Mouse (Mus musculus) limb, embryonic 11.5 days (tissue): ENCODE measurements at regions not wholly inside any gene's neighbourhood (a gene's known extent, or its start where the extent isn't known, plus 50 kb on each side); places are given as distances from the start of the nearest gene placed in this dataset.
A peak's percentile ranks its signal among the peaks of the same experiment; 100 is the strongest.

Experiments used
- ATAC-seq: fragments of 200-750 bp; cut with Nextera tagmentation; 2 replicates; pipeline ENCODE4 v1.8.0; 2017; ENCODE audit warnings: low read depth; ENCODE audit not compliant: insufficient number of reproducible peaks, low FRiP score, low TSS enrichment
- DNase-seq: peaks from one replicate; pipeline ENCODE4 v3.0.0-alpha.2; 2015; ENCODE audit warnings: low spot score
- H3K27ac ChIP-seq: fragments of 300-500 bp; sonication (generic); replicated peaks from 2 replicates; pipeline ENCODE4 v1.5.1; 2014; ENCODE audit warnings: low read depth, mild to moderate bottlenecking, low read length
- H3K27me3 ChIP-seq: fragments of 300-500 bp; sonication (generic); 2 replicates; pipeline ENCODE4 v1.6.1; 2014; ENCODE audit warnings: mild to moderate bottlenecking, low read length, mixed read lengths; ENCODE audit not compliant: control insufficient read depth, insufficient read depth
- H3K36me3 ChIP-seq: fragments of 300-500 bp; sonication (generic); 2 replicates; pipeline ENCODE4 v1.6.1; 2014; ENCODE audit warnings: mild to moderate bottlenecking, low read length, moderate library complexity, mixed read lengths; ENCODE audit not compliant: control insufficient read depth, insufficient read depth
- H3K4me1 ChIP-seq: fragments of 300-500 bp; sonication (generic); 2 replicates; pipeline ENCODE4 v1.6.1; 2014; ENCODE audit warnings: low read length, mixed read lengths; ENCODE audit not compliant: control insufficient read depth, insufficient read depth
- H3K4me2 ChIP-seq: fragments of 300-500 bp; sonication (generic); 2 replicates; pipeline ENCODE4 v1.6.1; 2014; ENCODE audit warnings: low read depth, mild to moderate bottlenecking, moderate library complexity; ENCODE audit not compliant: severe bottlenecking
- H3K4me3 ChIP-seq: fragments of 300-500 bp; sonication (generic); 2 replicates; pipeline ENCODE4 v1.5.1; 2014; ENCODE audit warnings: low read depth, low read length
- H3K9ac ChIP-seq: fragments of 300-500 bp; sonication (generic); 2 replicates; pipeline ENCODE4 v1.6.1; 2014; ENCODE audit warnings: mild to moderate bottlenecking, low read length
- H3K9me3 ChIP-seq: fragments of 300-500 bp; sonication (generic); 2 replicates; pipeline ENCODE4 v1.6.1; 2016; ENCODE audit warnings: low read length; ENCODE audit not compliant: control insufficient read depth
- WGBS: fragments of 180-500 bp; shearing (Covaris S2); extraction: QIAGEN DNeasy Blood & Tissue Kit; methylation state at CpG from one replicate; pipeline ENCODE4 v1.1.7; 2014; 5-methylcytosine and 5-hydroxymethylcytosine counted together

DNA sequence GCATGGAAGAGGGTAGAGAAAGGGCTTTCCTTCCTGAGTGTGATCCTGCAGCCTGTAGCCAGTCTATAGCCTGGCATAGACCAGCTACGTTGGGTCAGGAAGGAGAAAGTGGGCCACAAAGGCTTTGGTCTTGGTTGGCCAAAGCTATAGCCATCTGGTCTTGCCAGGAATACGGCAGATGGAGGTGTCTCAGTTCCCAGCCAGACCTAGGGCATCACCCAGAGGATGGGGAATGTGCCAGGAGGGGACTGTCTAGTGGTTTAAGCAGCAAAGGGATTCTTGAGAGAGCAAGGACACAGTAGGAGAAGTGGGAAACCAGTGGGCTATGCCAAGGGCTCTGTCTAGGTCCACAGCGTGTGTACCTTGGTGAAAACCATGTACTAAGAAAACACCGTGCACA is 251.3 kb upstream of the 9630041A04Rik start:
- WGBS: 80% methylated on average over 4 of the region's 4 CpGs
- DNase-seq (no peak), ATAC-seq (no peak)
- Histone ChIP-seq H3K27me3 (no peaks in the 10 kb centered on the region), H3K36me3 (no peaks in the 10 kb centered on the region), H3K4me2 (no peak overlapping the region), H3K4me3 (no peak overlapping the region), H3K9me3 (no peaks in the 10 kb centered on the region), H3K9ac (no peak overlapping the region), H3K4me1 (no peaks in the 10 kb centered on the region), H3K27ac (no peak overlapping the region)

DNA sequence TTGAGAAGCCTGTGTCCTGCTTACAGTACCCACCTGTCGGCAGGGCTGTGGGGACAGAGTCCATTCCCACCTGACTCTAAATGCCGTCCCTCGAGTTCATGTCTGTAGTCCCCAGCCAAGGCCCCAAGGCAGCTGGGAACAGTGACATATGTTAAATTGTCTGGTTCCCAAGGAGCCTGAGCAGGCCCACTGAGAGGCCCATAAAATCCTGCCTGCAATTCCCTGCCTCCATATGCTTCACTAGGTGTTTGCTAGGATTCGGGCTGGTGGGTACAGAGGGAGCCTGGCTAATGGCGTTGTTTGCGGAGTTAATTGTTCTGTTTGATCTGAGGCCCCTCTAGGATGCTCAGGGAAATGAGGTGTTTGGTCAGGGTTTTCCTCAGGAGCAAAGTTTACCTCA is 258.8 kb upstream of the 9630041A04Rik start:
- H3K4me3 ChIP-seq: no peak overlapping the region
- peak overlapping the region; percentile 13; the same call in 1 of the 2 replicates for H3K4me2 ChIP-seq
- H3K36me3 ChIP-seq: no peaks in the 10 kb centered on the region
- 11% methylated on average over 6 of the region's 6 CpGs for WGBS
- no peak overlapping the region for H3K9ac ChIP-seq
- peak overlapping the region; percentile 52; the same call in 1 of the 2 replicates for H3K27ac ChIP-seq
- peak; percentile 78; the same call in 1 of the 2 replicates for ATAC-seq
- DNase-seq: peak; percentile 64
- no peaks in the 10 kb centered on the region for H3K27me3 ChIP-seq
- H3K9me3 ChIP-seq: no peaks in the 10 kb centered on the region
- no peaks in the 10 kb centered on the region for H3K4me1 ChIP-seq

DNA sequence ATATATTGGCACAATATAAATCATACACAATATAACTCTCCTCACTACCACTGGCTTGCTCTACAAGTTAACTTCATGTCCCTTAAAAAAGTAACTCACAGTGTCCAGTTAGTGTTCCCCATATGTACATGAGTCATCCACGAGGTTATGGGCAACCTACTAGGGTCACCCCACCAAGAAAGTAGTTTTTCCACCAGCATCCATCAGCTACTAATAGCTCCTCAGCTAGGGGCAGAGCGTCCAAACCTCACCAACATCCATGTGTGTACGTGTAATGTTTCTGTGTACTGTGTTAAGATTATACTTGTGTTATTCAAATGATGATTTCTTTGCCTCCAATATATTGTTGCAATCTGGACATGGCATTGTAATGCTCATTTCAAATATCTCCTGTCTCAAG is 264.7 kb upstream of the 9630041A04Rik start:
- Histone ChIP-seq H3K4me3 (no peak overlapping the region), H3K36me3 (no peaks in the 10 kb centered on the region), H3K9ac (no peak overlapping the region), H3K9me3 (no peaks in the 10 kb centered on the region), H3K27me3 (no peaks in the 10 kb centered on the region), H3K4me1 (no peaks in the 10 kb centered on the region), H3K4me2 (no peak overlapping the region), H3K27ac (no peak overlapping the region)
- 81% methylated on average over 3 of the region's 3 CpGs for WGBS
- ATAC-seq (no peak), DNase-seq (no peak)

DNA sequence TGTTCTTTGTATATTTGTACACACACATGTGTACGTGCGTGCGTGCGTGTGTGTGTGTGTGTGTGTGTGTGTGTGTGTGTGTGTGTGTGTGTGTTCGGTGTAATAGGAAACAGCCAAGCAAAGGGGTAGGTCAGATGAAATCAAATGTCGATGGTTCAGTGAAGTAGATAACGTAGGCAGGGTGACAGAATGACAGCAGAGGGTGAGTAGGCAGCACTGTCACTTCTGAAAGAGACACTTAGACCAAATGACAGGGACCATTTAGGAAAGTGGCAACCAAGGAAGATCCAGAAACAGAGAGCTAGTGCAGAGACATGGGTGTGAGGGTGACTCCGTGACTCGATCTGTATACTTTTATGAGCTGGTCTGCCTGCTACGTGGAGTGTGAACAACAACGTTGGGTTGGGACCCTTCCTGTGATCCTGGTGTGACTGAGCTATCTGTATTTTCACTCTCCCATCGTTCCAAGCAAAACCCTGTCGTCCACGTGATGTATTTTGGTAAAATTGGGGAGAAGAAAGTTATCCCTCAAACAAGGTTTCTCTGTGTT is 266.5 kb upstream of the 9630041A04Rik start:
- DNase-seq (no peak), ATAC-seq (no peak)
- H3K9ac ChIP-seq: no peak overlapping the region

DNA sequence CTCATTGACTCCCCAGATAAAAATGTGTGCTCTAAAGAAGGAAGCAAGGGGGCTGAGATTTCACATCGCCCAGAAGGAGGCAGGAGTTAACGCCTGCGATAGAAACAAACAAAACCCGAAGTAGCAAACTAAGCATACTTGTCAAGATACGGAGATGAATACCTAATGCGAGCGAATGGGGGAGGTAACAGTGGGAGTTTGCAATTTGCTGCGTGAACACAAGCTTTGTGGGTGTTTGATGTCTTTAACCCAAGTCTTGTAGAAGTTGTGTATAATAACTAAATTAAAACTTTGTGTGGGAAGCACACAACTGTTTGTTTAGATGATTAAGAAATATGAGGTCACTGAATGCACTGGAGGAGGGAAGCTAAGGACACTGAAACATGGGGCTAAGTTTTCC is 269.0 kb upstream of the 9630041A04Rik start:
- H3K9me3 ChIP-seq: no peaks in the 10 kb centered on the region
- no peak for DNase-seq
- H3K4me2 ChIP-seq: no peak overlapping the region
- H3K9ac ChIP-seq: no peak overlapping the region
- no peaks in the 10 kb centered on the region for H3K27me3 ChIP-seq
- ATAC-seq: no peak
- no peak overlapping the region for H3K27ac ChIP-seq
- no peaks in the 10 kb centered on the region for H3K4me1 ChIP-seq
- no peak overlapping the region for H3K4me3 ChIP-seq
- 86% methylated on average over 8 of the region's 8 CpGs for whole genome bisulfite sequencing
- H3K36me3 ChIP-seq: no peaks in the 10 kb centered on the region

More for the DNA sequence above, 266.5 kb upstream of the 9630041A04Rik start:
- Histone ChIP-seq H3K4me2 (no peak overlapping the region), H3K4me3 (no peak overlapping the region), H3K27ac (no peak overlapping the region), H3K4me1 (no peaks in the 10 kb centered on the region), H3K36me3 (no peaks in the 10 kb centered on the region), H3K27me3 (no peaks in the 10 kb centered on the region), H3K9me3 (no peaks in the 10 kb centered on the region)
- 83% methylated on average over 14 of the region's 14 CpGs for WGBS

DNA sequence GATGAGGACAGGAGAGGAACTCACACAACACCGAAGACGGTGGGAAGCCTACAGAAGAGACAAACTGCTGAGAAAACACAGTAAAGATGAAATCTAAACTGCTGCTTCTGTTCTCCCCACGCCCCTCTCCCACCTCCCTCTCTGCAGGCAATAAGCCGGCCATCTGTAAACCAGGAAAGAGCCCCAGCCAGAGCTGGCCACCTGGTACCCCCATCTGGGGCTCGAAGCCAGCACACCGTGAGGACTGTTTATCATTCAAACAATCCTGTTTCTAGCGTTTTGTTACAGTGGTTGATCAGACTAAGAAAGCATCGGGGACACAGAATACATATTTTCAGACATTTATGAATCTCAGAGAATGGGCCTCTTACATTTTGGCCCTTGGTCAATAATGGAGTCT is 270.0 kb upstream of the 9630041A04Rik start:
- Histone ChIP-seq H3K9ac (no peak overlapping the region), H3K36me3 (no peaks in the 10 kb centered on the region), H3K4me3 (no peak overlapping the region), H3K4me2 (no peak overlapping the region), H3K9me3 (no peaks in the 10 kb centered on the region), H3K27ac (no peak overlapping the region), H3K27me3 (no peaks in the 10 kb centered on the region), H3K4me1 (no peaks in the 10 kb centered on the region)
- DNase-seq: no peak
- ATAC-seq: no peak
- 51% methylated on average over 8 of the region's 8 CpGs for WGBS

DNA sequence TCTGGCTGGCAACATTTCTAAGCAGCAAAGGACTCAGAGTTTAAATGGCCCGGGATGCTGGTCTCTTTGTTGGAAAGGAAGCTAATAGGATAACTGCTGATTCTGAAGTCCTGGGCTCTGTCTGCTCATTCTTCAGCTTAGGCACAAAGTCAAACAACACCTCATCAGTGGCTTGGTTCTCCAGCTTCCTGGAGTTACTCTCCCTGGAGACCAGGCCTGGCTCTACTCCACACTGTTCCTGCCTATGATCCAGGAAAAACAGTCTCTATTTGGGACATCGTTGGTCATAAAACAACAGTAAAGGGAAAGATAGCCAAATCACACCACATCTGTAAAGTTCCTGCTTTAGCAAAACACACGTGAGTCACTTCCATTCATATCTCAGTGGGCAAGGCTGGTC is 271.3 kb upstream of the 9630041A04Rik start:
- Histone ChIP-seq H3K27me3 (no peaks in the 10 kb centered on the region), H3K36me3 (no peaks in the 10 kb centered on the region), H3K27ac (no peak overlapping the region), H3K4me3 (no peak overlapping the region), H3K4me1 (no peaks in the 10 kb centered on the region), H3K9me3 (no peaks in the 10 kb centered on the region), H3K4me2 (no peak overlapping the region), H3K9ac (no peak overlapping the region)
- WGBS: 90% methylated on average over 3 of the region's 3 CpGs
- no peak for DNase-seq
- no peak for ATAC-seq

DNA sequence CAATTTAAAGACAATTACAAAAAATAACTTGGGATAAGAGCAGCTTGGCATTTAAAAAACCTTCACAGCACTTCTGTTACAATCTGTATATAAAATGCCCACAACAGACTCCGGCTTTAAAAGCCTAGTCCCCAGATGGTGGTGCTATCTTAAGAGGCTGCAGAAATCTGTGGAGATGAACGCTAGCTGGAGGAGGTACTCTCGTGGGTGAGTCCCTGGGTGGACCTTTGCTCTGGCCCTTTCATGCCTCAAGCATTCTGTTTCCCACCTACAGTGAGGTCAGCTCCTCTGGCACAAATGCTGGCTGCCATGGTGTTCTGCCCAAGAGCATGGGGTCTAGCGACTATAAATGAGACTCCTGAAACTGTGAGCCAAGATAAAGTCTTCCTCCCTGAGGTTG is 280.6 kb upstream of the 9630041A04Rik start:
- no peaks in the 10 kb centered on the region for H3K27me3 ChIP-seq
- no peaks in the 10 kb centered on the region for H3K36me3 ChIP-seq
- H3K9me3 ChIP-seq: no peaks in the 10 kb centered on the region
- no peak for ATAC-seq
- no peak for DNase-seq
- no peaks in the 10 kb centered on the region for H3K4me1 ChIP-seq
- H3K9ac ChIP-seq: no peak overlapping the region
- H3K4me3 ChIP-seq: no peak overlapping the region
- 90% methylated on average over 4 of the region's 4 CpGs for WGBS
- H3K4me2 ChIP-seq: no peak overlapping the region
- H3K27ac ChIP-seq: no peak overlapping the region

DNA sequence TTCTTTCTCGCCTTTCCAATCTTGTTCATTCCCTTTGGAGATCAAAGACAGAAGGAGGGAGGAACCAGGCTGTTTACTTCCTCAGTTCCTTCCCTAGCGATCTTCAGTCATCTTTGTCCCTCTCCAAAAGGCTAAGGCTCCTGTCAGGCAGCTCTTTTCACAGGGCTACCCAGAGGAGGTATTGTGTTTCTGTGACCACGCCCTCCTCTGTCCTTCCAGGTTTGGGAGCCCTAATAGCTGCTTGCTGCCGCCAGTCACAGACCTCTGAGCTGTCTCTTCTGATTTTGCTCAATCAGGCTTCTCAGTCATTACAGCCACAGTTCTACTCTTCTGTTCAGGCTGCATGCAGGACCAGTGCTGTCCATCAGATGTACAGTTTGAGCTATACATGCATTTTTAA is 290.9 kb upstream of the 9630041A04Rik start:
- Histone ChIP-seq H3K9me3 (no peaks in the 10 kb centered on the region), H3K4me1 (no peaks in the 10 kb centered on the region), H3K27me3 (no peaks in the 10 kb centered on the region), H3K4me3 (no peak overlapping the region), H3K36me3 (no peaks in the 10 kb centered on the region), H3K27ac (no peak overlapping the region), H3K9ac (no peak overlapping the region), H3K4me2 (no peak overlapping the region)
- no peak for DNase-seq
- 10% methylated on average over 4 of the region's 4 CpGs for WGBS
- ATAC-seq: no peak
